9 mouse cellular contexts compared by ENCODE assay signal in genomic region chr14:79273697-79274477, GRCm38 (mm10). TPM values are rescaled to one million over a fixed set of nuclear protein-coding genes. Genes with fewer than 3 reads are reported as not detected.
DNase-seq lines count a peak whose midpoint lies in the region; ATAC-seq and TF ChIP-seq lines count a peak whose summit lies in the region.
"Had no signal": no experiment of that assay in that cellular context is flagged by ENCODE, and none has a peak within 500 bp of the region (broad histone marks: within the 10 kb centered on the region; RNA-seq: fewer than 3 reads in every experiment).

No protein-coding gene starts in this region.

- H3K4me3 ChIP-seq in hindbrain, embryonic 15.5 days, result no peak overlapping the region
- no peak overlapping the region for H3K4me3 ChIP-seq in lung, embryonic 15.5 days
- no peak overlapping the region for H3K4me3 ChIP-seq in layer of hippocampus, adult 2 months
- H3K4me3 ChIP-seq: limb, embryonic 13.5 days had no signal

- H3K9me3 ChIP-seq in hindbrain, embryonic 15.5 days, result no peaks in the 10 kb centered on the region
- no peaks in the 10 kb centered on the region for H3K9me3 ChIP-seq in lung, embryonic 15.5 days

- peak; percentile 17 for DNase-seq in ES-CJ7 (ENCODE audit: low read depth, low spot score)
- peak; percentile 70 for DNase-seq in adrenal gland, postnatal 14 days
- no peak for DNase-seq in layer of hippocampus, adult 2 months (ENCODE audit: low spot score in 2 of 2)
- no peak for DNase-seq in frontal cortex, adult 2 months (ENCODE audit: extremely low spot score in 1 of 2, low spot score in 1 of 2)
- no peak for DNase-seq in layer of hippocampus, postnatal 36 days
- no peak for DNase-seq in gastrocnemius, postnatal 36 days

- no peak for TF ChIP-seq CTCF in layer of hippocampus, adult 2 months (conservative IDR thresholded peaks at IDR 0.05)

- intact Hi-C loops in gastrocnemius, postnatal 36 days (cut with DNase I), result no loop called here

- H3K27me3 ChIP-seq in hindbrain, embryonic 15.5 days, result no peaks in the 10 kb centered on the region
- no peaks in the 10 kb centered on the region for H3K27me3 ChIP-seq in lung, embryonic 15.5 days
- H3K27me3 ChIP-seq: limb, embryonic 13.5 days had no signal

- H3K36me3 ChIP-seq in hindbrain, embryonic 15.5 days, result no peaks in the 10 kb centered on the region
- H3K36me3 ChIP-seq in lung, embryonic 15.5 days, result no peaks in the 10 kb centered on the region
- H3K36me3 ChIP-seq: limb, embryonic 13.5 days had no signal

- H3K4me2 ChIP-seq in hindbrain, embryonic 15.5 days, result no peak overlapping the region
- peak overlapping the region; percentile 30; the same call in 1 of the 2 replicates for H3K4me2 ChIP-seq in lung, embryonic 15.5 days
- H3K4me2 ChIP-seq: limb, embryonic 13.5 days had no signal

- 63% methylated on average over 15 of the region's 15 CpGs for WGBS in hindbrain, embryonic 15.5 days
- WGBS in lung, embryonic 15.5 days, result 38% methylated on average over 15 of the region's 15 CpGs

- H3K4me1 ChIP-seq in hindbrain, embryonic 15.5 days (replicated peaks), result peaks cover 10% of the 10 kb centered on the region; the same call in 1 of the 2 replicates
- peaks cover 25% of the 10 kb centered on the region for H3K4me1 ChIP-seq in lung, embryonic 15.5 days

- H3K27ac ChIP-seq in hindbrain, embryonic 15.5 days (replicated peaks), result peak overlapping the region; percentile 8; the same call in 1 of the 2 replicates
- H3K27ac ChIP-seq in lung, embryonic 15.5 days, result peak overlapping the region; percentile 60
- H3K27ac ChIP-seq in layer of hippocampus, adult 2 months, result no peak overlapping the region
- H3K27ac ChIP-seq: limb, embryonic 13.5 days had no signal

- peak; percentile 55; the same call in 1 of the 2 replicates for ATAC-seq in hindbrain, embryonic 15.5 days (ENCODE audit: low FRiP score, low read depth)
- peak; percentile 80 for ATAC-seq in lung, embryonic 15.5 days (ENCODE audit: borderline replicate concordance, extremely low read depth, low FRiP score, low TSS enrichment)

- no peak overlapping the region for H3K9ac ChIP-seq in hindbrain, embryonic 15.5 days
- no peak overlapping the region for H3K9ac ChIP-seq in lung, embryonic 15.5 days
- H3K9ac ChIP-seq: limb, embryonic 13.5 days had no signal

RNA-seq across cellular contexts. Expression of gene Zfp957, which starts 26.7 kb away (rescaled TPM):
- not detected in 2 replicates for total RNA-seq in adrenal gland, postnatal 14 days (2021)
- not detected in 2 replicates for polyA plus RNA-seq in hindbrain, embryonic 15.5 days (2015; fragmentation: Nextera tagmentation; extraction: Ambion mirVana)
- polyA plus RNA-seq in lung, embryonic 15.5 days (2015; fragmentation: Nextera tagmentation; extraction: Ambion mirVana), result not detected in 2 replicates
- total RNA-seq in layer of hippocampus, adult 2 months (2021), result not detected
- polyA plus RNA-seq in frontal cortex, adult 2 months (2012; rRNA removed), result not detected in 2 replicates
- total RNA-seq in layer of hippocampus, postnatal 36 days (2021), result not detected
- total RNA-seq in gastrocnemius, postnatal 36 days (2021), result not detected
- polyA plus RNA-seq: limb, embryonic 13.5 days had no signal

RNA-seq across cellular contexts. Expression of gene Rgcc, which starts 27.6 kb away (rescaled TPM):
- total RNA-seq in adrenal gland, postnatal 14 days (2021), result 172 and 203 TPM in 2 replicates
- polyA plus RNA-seq in hindbrain, embryonic 15.5 days (2015; fragmentation: Nextera tagmentation; extraction: Ambion mirVana), result 40.4 and 41.1 TPM in 2 replicates
- 144 and 154 TPM in 2 replicates for polyA plus RNA-seq in lung, embryonic 15.5 days (2015; fragmentation: Nextera tagmentation; extraction: Ambion mirVana)
- total RNA-seq in layer of hippocampus, adult 2 months (2021), result 10 to 100 TPM; 37.1 to 40.7 TPM
- 88.9 and 107 TPM in 2 replicates for polyA plus RNA-seq in frontal cortex, adult 2 months (2012; rRNA removed)
- 10 to 100 TPM; 44.6 to 44.8 TPM for total RNA-seq in layer of hippocampus, postnatal 36 days (2021)
- 10 to 100 TPM; 36.2 to 47.3 TPM for total RNA-seq in gastrocnemius, postnatal 36 days (2021)

Comparison
In these comparisons a context has a peak if more than half of its experiments do, and no peak if none do; other contexts are left out.
1. DNase-seq: peak in ES-CJ7 (single experiment) and adrenal gland, postnatal 14 days (single experiment); none in layer of hippocampus, adult 2 months (0 of 2), frontal cortex, adult 2 months (0 of 2), layer of hippocampus, postnatal 36 days (0 of 2) and gastrocnemius, postnatal 36 days (0 of 2).